Mouse (Mus musculus) liver, embryonic 12.5 days (tissue): ENCODE measurements around the gene Pomt1. TPM values are rescaled to one million over a fixed set of nuclear protein-coding genes. Genes with fewer than 3 reads are reported as not detected.
"Not testable (repeated sequence)": the region's sequence is repeated elsewhere in the genome, so short reads cannot be mapped to it uniquely, and the experiment has no call there.

Source experiments
- ATAC-seq: fragments of 200-750 bp; cut with Nextera tagmentation; 2 replicates; pipeline ENCODE4 v1.8.0; 2017; ENCODE audit warnings: moderate number of reproducible peaks, mild to moderate bottlenecking, moderate library complexity
- H3K27ac ChIP-seq: fragments of 300-500 bp; sonication (generic); 2 replicates; pipeline ENCODE4 v1.5.1; 2016; ENCODE audit warnings: mild to moderate bottlenecking
- H3K27me3 ChIP-seq: fragments of 300-500 bp; sonication (generic); replicated peaks from 2 replicates; pipeline ENCODE4 v1.6.1; 2016; ENCODE audit warnings: mild to moderate bottlenecking, moderate library complexity
- H3K36me3 ChIP-seq: fragments of 300-500 bp; sonication (generic); 2 replicates; pipeline ENCODE4 v1.6.1; 2016; ENCODE audit warnings: mild to moderate bottlenecking, moderate library complexity
- H3K4me1 ChIP-seq: fragments of 300-500 bp; sonication (generic); 2 replicates; pipeline ENCODE4 v1.6.1; 2016
- H3K4me2 ChIP-seq: fragments of 300-500 bp; sonication (generic); 2 replicates; pipeline ENCODE4 v1.6.1; 2016; ENCODE audit warnings: mild to moderate bottlenecking, moderate library complexity
- H3K4me3 ChIP-seq: fragments of 300-500 bp; sonication (generic); 2 replicates; pipeline ENCODE4 v1.5.1; 2016; ENCODE audit warnings: mild to moderate bottlenecking, moderate library complexity
- H3K9ac ChIP-seq: fragments of 300-500 bp; sonication (generic); 2 replicates; pipeline ENCODE4 v1.6.1; 2016; ENCODE audit warnings: mild to moderate bottlenecking, moderate library complexity
- H3K9me3 ChIP-seq: fragments of 300-500 bp; sonication (generic); replicated peaks from 2 replicates; pipeline ENCODE4 v1.6.1; 2016; ENCODE audit warnings: mild to moderate bottlenecking, moderate library complexity
- WGBS: fragments of 180-500 bp; shearing (Covaris S2); methylation state at CpG from one replicate; pipeline ENCODE4 v1.1.7; 2016; ENCODE audit not compliant: insufficient replicate concordance; 5-methylcytosine and 5-hydroxymethylcytosine counted together
- polyA plus RNA-seq: library from polyadenylated mRNA; unstranded; fragments of >200 nt; fragmentation: Nextera tagmentation; extraction: Ambion mirVana; gene quantifications from 2 replicates; pipeline ENCODE4 v1.2.1, GENCODE M21; 2016

Pomt1 gene
- polyA plus RNA-seq, 1 experiment from 2014 or later, result 20.0 TPM

DNA sequence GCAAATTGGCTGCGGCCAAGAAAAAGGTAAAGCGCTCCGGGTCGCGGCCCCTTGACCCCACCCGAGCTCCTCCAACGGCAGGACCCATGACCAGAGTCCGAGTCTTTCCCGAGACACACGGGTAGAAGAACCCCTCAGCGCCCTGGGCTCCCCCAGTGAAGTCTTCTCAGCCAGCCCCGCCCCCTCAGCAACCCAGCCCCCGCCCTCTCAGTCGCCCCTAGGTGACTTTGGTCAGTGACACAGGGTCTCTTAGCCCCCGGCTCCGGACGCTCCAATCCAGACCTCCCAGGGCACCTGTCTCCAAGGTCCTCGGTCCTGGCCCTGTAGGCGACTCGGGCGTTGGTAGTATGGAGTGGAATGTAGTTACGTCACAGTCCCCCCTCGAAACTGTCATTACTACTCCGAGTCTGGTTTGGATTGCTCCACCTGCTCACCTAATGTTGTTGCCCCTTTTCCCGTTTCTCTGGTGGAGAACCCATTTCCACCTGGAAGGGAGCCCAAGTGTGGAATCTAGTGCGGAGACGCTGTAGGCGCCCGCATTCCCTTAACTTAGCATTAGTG, 52.1 kb downstream of the Pomt1 start:
- H3K36me3 ChIP-seq, result peaks cover 41% of the 10 kb centered on the region

DNA sequence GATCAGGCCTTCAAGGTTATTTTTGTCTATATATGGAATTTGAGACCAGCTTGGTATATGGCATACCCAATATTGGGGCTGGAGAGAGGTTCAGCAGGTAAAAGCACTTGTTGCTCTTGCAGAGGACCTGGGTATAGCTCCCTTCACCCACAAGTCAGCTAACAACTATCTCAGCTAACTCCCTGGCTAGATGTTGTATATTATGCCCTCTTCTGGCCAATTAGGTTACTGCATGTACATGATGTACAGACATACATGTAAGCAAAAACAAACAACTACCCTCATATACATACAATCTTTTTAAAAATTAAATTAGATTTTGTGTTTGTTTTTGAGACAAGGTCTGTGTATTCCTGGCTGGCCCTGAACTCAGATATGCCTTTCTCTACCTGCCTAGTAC, 53.2 kb downstream of the Pomt1 start:
- peak overlapping the region; percentile 89 for H3K4me3 ChIP-seq
- peak overlapping the region; percentile 79 for H3K4me2 ChIP-seq
- H3K9me3 ChIP-seq, result no peaks in the 10 kb centered on the region
- ATAC-seq, result no peak
- H3K36me3 ChIP-seq, result peaks cover 41% of the 10 kb centered on the region
- no peaks in the 10 kb centered on the region for H3K27me3 ChIP-seq
- H3K27ac ChIP-seq, result peak overlapping the region; percentile 80; the same call in 1 of the 2 replicates
- H3K9ac ChIP-seq, result no peak overlapping the region
- peaks cover 36% of the 10 kb centered on the region for H3K4me1 ChIP-seq

More for the DNA sequence above, 52.1 kb downstream of the Pomt1 start:
- Histone ChIP-seq H3K9ac (peak overlapping the region; percentile 93), H3K27ac (peak overlapping the region; percentile 80), H3K9me3 (no peaks in the 10 kb centered on the region), H3K4me3 (peak overlapping the region; percentile 89), H3K27me3 (no peaks in the 10 kb centered on the region), H3K4me2 (peak overlapping the region; percentile 79), H3K4me1 (peaks cover 41% of the 10 kb centered on the region)
- ATAC-seq, result peak; percentile 59
- WGBS, result 3% methylated on average over 29 of the region's 29 CpGs

- H3K4me1 ChIP-seq, result peaks cover 12% of the 10 kb centered on the region
- WGBS, result 86% methylated on average over 8 of the region's 8 CpGs
- H3K27ac ChIP-seq, result no peak overlapping the region
- no peak for ATAC-seq
- H3K4me3 ChIP-seq, result no peak overlapping the region
- H3K9me3 ChIP-seq, result no peaks in the 10 kb centered on the region
- peaks cover 72% of the 10 kb centered on the region for H3K36me3 ChIP-seq
- H3K9ac ChIP-seq, result no peak overlapping the region
- H3K4me2 ChIP-seq, result no peak overlapping the region
- no peaks in the 10 kb centered on the region for H3K27me3 ChIP-seq
These were observed 58.0 kb downstream of the Pomt1 start for GRCm38 (mm10) chr2:32294348-32294747.

GRCm38 (mm10) chr2:32295285-32295684, 58.9 kb downstream of the Pomt1 start:
- Histone ChIP-seq H3K27ac (no peak overlapping the region), H3K9me3 (no peaks in the 10 kb centered on the region), H3K36me3 (peaks cover 81% of the 10 kb centered on the region), H3K27me3 (no peaks in the 10 kb centered on the region), H3K9ac (no peak overlapping the region), H3K4me3 (no peak overlapping the region), H3K4me1 (0 out of 2 replicates have a peak, but pooled peaks cover 2% of the 10 kb centered on the region), H3K4me2 (no peak overlapping the region)
- 0 out of 2 replicates have a peak, but pooled peaks have one; percentile 18 for ATAC-seq
- 76% methylated on average over 3 of the region's 3 CpGs for WGBS

DNA sequence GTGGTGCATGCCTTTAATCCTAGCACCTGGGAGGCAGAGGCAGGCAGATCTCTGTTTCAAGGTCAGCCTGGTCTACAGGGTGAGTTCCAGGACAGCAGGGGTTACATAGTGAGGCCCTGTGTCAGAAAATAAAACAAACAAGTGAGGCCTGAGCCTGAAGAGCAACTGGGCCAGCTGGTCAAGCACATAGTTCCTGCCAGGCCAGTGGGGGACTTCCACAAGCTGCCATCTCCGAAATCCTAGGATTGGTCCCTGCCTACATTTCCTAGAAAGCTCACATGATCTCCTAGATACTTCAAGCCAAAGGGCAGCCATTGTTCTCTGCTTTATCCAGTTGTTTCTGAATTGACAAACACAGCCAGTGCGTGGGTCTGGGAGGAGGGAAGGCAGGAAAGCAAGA, 59.5 kb downstream of the Pomt1 start:
- H3K4me1 ChIP-seq, H3K27ac ChIP-seq, ATAC-seq, H3K9me3 ChIP-seq, H3K9ac ChIP-seq, H3K4me3 ChIP-seq, H3K4me2 ChIP-seq, H3K27me3 ChIP-seq: not testable (repeated sequence)
- H3K36me3 ChIP-seq, result peaks cover 86% of the 10 kb centered on the region
- 77% methylated on average over 2 of the region's 2 CpGs for WGBS

- peaks cover 95% of the 10 kb centered on the region for H3K36me3 ChIP-seq
- no peaks in the 10 kb centered on the region for H3K9me3 ChIP-seq
These were observed 63.1 kb downstream of the Pomt1 start for GRCm38 (mm10) chr2:32299469-32299868.

DNA sequence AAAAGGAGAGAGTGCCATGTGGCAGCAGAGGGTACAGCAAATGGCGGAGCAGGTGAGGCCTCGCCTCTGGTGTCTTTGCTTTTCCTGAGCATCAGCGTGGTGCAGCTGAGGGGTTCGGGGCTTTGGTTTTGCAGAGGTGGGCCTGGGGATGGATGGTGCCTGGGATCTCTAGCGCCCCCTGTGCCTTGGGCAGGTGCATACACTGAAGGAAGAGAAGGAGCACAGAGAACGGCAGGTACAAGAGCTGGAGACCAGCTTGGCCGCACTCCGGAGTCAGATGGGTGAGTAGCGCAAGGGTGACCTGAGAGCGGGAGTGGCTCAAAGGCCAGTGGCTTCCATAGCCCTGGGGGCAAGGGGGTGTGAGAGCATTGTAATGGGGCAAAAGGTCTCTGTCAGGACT, 66.6 kb downstream of the Pomt1 start:
- no peaks in the 10 kb centered on the region for H3K27me3 ChIP-seq
- ATAC-seq, result no peak
- H3K27ac ChIP-seq, result no peak overlapping the region
- H3K4me3 ChIP-seq, result no peak overlapping the region
- no peaks in the 10 kb centered on the region for H3K9me3 ChIP-seq
- H3K4me2 ChIP-seq, result no peak overlapping the region
- peaks cover 99% of the 10 kb centered on the region for H3K36me3 ChIP-seq
- no peak overlapping the region for H3K9ac ChIP-seq
- no peaks in the 10 kb centered on the region for H3K4me1 ChIP-seq
- WGBS, result 82% methylated on average over 10 of the region's 10 CpGs

More at GRCm38 (mm10) chr2:32299469-32299868, 63.1 kb downstream of the Pomt1 start:
- Histone ChIP-seq H3K9ac (no peak overlapping the region), H3K27ac (no peak overlapping the region), H3K4me3 (no peak overlapping the region), H3K27me3 (no peaks in the 10 kb centered on the region), H3K4me2 (no peak overlapping the region), H3K4me1 (no peaks in the 10 kb centered on the region)
- WGBS, result 80% methylated on average over 4 of the region's 4 CpGs
- ATAC-seq, result no peak

DNA sequence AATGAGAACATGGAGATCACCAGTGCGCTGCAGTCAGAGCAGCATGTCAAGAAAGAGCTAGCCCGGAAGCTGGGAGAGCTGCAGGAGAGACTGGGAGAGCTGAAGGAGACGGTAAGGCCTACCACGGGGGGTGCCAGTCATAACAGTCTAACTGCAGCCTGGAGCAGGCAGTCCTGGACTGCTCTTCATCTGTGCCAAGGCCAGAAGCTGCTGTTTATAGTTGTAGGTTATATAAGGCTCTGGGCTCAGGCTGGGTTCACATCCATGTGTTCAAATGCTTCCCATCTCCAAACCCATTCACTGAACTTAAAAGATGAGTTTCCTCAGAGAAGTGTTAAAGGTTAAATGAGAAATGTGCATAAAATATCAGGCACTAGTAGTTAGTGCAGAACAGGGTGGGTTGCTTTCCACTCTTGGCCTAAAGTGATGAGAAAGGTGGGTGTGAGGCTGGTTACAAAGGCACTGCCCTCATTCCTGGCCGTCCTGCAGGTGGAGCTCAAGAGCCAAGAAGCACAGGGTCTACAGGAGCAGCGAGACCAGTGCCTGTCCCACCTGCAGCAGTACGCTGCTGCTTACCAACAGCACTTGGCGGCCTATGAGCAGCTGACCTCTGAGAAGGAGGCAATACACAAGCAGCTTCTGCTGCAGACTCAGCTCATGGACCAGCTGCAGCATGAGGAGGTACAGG, 67.9 kb downstream of the Pomt1 start:
- no peak for ATAC-seq
- Histone ChIP-seq H3K4me3 (no peak overlapping the region), H3K4me1 (no peaks in the 10 kb centered on the region), H3K36me3 (peaks cover 89% of the 10 kb centered on the region), H3K27ac (no peak overlapping the region), H3K9me3 (no peaks in the 10 kb centered on the region), H3K9ac (no peak overlapping the region), H3K27me3 (no peaks in the 10 kb centered on the region), H3K4me2 (no peak overlapping the region)
- WGBS, result 60% methylated on average over 8 of the region's 8 CpGs

Other genes with a start within 250 kb of the Pomt1 start
- 22.4 and 22.6 TPM in 2 replicates for gene Fam78a, start 151.7 kb upstream of the Pomt1 start, polyA plus RNA-seq
- 3.0 and 3.4 TPM in 2 replicates for gene Plpp7, start 141.1 kb upstream of the Pomt1 start, polyA plus RNA-seq
- 20.8 and 23.6 TPM in 2 replicates for gene Prrc2b, start 85.5 kb upstream of the Pomt1 start, polyA plus RNA-seq
- 39.9 and 42.0 TPM in 2 replicates for gene Uck1, start 23.6 kb downstream of the Pomt1 start, polyA plus RNA-seq
- 13.0 and 14.4 TPM in 2 replicates for gene Golga2, start 50.8 kb downstream of the Pomt1 start, polyA plus RNA-seq
- gene Swi5, start 51.5 kb downstream of the Pomt1 start, polyA plus RNA-seq, result 214 and 218 TPM in 2 replicates
- gene Ciz1, start 115.7 kb downstream of the Pomt1 start, polyA plus RNA-seq, result 24.8 and 27.1 TPM in 2 replicates
- gene Dnm1, start 116.7 kb downstream of the Pomt1 start, polyA plus RNA-seq, result 2.4 and 3.1 TPM in 2 replicates
- gene 1110008P14Rik, start 145.3 kb downstream of the Pomt1 start, polyA plus RNA-seq, result 36.2 and 40.6 TPM in 2 replicates
- gene Lcn2, start 151.7 kb downstream of the Pomt1 start, polyA plus RNA-seq, result 15.2 and 17.7 TPM in 2 replicates
- gene Ptges2, start 159.3 kb downstream of the Pomt1 start, polyA plus RNA-seq, result 19.3 and 21.1 TPM in 2 replicates
- 2.9 and 3.2 TPM in 2 replicates for gene Naif1, start 213.9 kb downstream of the Pomt1 start, polyA plus RNA-seq
- gene Slc25a25, start 214.9 kb downstream of the Pomt1 start, polyA plus RNA-seq, result 11.4 and 11.9 TPM in 2 replicates